In the genomic region with DNA sequence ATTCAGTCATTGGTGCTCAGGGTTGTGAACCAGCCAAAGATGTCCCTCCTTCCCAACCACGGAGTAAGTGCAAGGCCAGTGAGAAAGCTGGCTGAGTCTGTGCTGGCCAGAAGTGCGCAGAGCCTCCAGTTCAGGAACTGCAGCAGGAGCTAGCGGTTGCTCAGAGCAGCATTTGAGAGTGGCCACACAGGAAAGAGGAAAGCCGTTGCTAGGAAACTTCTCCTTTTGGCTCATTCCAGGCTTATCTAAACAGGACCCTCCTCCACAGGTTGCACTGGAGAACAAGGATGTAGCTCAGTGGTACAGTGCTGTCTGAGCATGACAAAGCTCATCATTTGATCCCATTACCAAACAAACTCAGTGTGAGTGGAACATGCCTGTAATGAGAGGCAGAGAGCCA, we compare ENCODE assay signal across 8 mouse cellular contexts.
DNase-seq lines count a peak whose midpoint lies in the region; ATAC-seq and TF ChIP-seq lines count a peak whose summit lies in the region.

No protein-coding gene starts in this region.

- no peak overlapping the region for H3K4me3 ChIP-seq in cortical plate, adult 2 months (ENCODE audit: insufficient read depth, low read length)
- no peak overlapping the region for H3K4me3 ChIP-seq in macrophage (ENCODE audit: inconsistent target)

- ATAC-seq in frontal cortex, adult (ENCODE audit: low TSS enrichment), result peak; percentile 52
- peak; percentile 55 to 63 for ATAC-seq in hematopoietic stem cell, adult 5-6 weeks (replicated peaks in 1 of 2; ENCODE audit: insufficient read depth in 1 of 2, low FRiP score in 2 of 2, low TSS enrichment in 1 of 2, low read depth in 1 of 2, poor library complexity in 2 of 2, severe bottlenecking in 2 of 2)

- H3K4me1 ChIP-seq in cortical plate, adult 2 months (ENCODE audit: control insufficient read depth, insufficient read depth, low read length), result peaks cover 7% of the 10 kb centered on the region

- no peak overlapping the region for H3K27ac ChIP-seq in cortical plate, adult 2 months (ENCODE audit: insufficient read depth, low read length)
- peak overlapping the region; percentile 33 for H3K27ac ChIP-seq in macrophage

- no peak for DNase-seq in frontal cortex, postnatal 25 days (ENCODE audit: low spot score in 2 of 2)
- DNase-seq in adrenal gland, adult (ENCODE audit: inconsistent age in 2 of 2, low spot score in 1 of 2), result no peak
- DNase-seq in ovary, adult 18-20 months (ENCODE audit: low spot score), result no peak
- DNase-seq in right cerebral cortex, postnatal 4 days, result no peak

- 0 out of 2 replicates have a peak, but pooled peaks have one; percentile 11 for TF ChIP-seq POLR2A in cortical plate, adult 2 months (IDR thresholded peaks at IDR 0.05; ENCODE audit: extremely low read depth, insufficient read depth, low read length)

- H3K79me2 ChIP-seq in macrophage (ENCODE audit: inconsistent target), result no peaks in the 10 kb centered on the region

- WGBS in macrophage (ENCODE audit: missing documents), result 3% methylated on average over 4 of the region's 4 CpGs

- no peaks in the 10 kb centered on the region for H3K36me3 ChIP-seq in macrophage (ENCODE audit: inconsistent target)

- no peak for TF ChIP-seq CTCF in cortical plate, adult 2 months (IDR thresholded peaks at IDR 0.05; ENCODE audit: extremely low read depth, insufficient read depth, low read length)
